Mouse (Mus musculus): ENCODE measurements around the gene Hecw2.

The Hecw2 gene

GRCm38 (mm10) chr1:53823687-53824445 is 371.1 kb downstream of the Hecw2 start:
- peak; percentile 49 for DNase-seq

DNA sequence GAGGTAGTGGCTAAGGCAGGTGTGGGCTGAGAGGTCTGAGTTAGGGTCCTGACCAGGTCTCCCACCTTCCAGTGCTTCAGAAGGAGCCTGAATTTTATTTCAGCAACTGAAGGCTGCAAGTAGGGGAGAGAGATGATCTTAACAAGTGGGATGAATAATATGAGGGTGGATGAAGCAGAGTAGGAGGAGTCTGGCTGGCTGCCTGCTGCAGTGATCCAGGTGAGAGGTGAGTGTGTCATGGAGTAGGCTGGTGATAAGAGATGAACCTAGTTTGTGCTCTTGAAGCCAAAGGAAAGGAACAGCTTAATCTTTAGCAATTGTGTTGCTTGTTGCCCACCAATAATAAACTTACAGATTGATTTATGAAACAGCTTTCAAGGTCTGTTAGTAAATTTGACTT is 373.0 kb downstream of the Hecw2 start:
- DNase-seq = no peak

GRCm38 (mm10) chr1:53820041-53820632 is 374.8 kb downstream of the Hecw2 start:
- DNase-seq = peak; percentile 27

DNA sequence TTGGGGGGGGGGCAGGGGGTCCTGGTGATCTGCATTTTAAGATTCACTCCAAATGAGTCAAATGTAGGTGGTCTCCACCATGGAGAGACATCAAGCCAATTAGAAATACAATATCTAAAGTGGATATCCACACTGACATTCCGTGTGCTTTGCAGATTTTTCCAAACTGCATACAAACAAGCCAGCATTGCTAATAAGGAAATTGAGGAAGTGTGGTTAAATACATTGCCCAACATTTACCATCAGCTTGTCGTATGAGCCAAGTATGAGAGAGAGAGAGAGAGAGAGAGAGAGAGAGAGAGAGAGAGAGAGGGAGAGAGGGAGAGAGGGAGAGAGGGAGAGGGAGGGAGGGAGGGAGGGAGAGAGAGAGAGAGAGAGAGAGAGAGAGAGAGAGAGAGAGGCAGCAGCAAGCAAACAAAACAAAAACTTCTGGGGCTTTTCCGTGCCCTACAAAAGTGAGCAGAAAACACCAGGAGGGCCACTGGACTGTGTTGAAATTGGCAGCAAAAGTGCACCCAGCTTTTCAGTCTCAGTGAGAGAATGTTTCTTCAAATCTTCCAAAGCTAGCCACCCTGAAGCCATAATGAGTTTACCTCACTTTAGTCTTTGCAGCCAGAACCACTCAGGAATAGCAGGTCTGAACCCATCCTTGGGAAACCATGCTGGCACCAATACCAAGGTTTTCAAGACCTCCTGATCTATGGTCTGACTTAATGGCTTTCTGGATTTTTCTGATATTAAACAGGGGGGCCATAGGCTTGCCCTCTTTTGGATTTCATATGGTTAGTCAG is 376.7 kb downstream of the Hecw2 start:
- no peak for DNase-seq

DNA sequence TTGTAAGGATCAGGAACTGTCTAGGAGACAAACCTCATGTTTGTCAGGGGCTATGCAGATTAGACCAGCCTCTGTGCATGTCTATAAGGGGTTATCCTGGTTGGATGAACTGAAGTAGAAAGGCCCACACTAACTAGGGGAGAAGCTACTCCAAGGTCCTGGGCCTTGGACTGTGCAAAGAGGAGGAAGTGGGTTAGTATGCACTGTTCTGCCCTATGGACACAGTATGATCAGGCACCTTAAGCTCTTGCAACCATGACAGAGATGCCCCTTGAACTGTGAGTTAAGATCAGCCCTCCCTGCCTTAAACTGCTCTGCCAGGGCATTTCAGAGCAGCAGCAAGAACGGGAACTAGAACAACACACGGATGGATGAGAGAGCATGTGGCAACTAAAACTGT is 378.6 kb downstream of the Hecw2 start:
- DNase-seq = no peak

GRCm38 (mm10) chr1:53814077-53814705 is 380.8 kb downstream of the Hecw2 start:
- peak; percentile 24 for DNase-seq

DNA sequence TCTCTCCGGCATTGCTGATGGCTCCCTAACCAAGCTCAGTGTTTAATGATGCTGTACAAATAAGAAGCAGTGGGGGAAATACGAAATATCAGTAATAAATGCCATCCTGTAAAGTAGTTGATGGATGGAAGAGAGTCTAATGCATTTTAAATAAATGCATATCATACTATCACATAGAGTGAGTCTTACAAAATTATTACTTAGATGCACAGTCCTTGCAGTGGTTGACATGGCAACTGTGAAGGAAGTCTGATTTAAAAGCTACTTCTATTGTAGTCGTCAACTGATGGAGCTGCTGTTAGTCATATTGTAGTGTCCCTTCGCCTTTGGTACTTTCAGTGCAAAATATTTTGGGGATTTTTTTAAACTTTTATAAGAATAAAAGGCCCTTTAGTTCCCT is 383.0 kb downstream of the Hecw2 start:
- no peak for DNase-seq

DNA sequence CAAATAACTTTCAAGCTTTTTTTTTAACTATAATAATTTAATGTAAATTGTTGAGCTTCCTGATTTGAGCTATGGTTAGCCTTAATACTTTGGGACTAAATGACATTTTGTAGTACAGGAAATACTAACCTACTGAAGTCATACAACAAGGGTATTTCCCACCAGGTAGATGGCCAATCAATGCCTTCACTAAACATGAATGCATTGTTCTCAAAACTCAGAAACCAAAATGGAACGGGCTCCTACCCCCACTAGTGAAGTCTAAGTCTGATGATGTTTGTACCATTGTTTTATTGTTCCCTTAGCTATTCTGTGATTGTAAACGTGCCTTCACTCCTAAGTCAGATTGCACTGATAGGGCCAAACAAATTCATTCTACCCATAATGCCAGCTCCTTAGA is 386.7 kb downstream of the Hecw2 start:
- DNase-seq = no peak

DNA sequence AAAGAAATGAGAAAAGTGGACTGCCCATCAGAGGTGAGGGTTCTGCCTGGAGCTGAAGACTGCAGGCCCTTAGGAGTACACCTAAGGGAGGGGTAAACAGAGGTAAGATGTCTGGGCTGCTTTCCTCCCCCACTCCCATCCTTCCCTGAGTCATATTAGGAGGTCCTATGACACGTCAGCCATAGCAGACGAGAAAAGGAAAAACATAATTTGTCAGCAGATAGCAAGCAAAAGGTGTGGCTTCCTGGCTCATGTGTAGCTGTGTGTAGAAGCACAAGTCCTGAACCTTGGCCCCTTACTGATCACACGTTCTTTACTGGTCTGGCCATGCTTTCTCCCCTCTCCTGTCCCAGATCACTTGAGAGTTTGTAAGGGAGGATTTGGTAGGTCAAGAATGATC is 397.2 kb downstream of the Hecw2 start:
- DNase-seq = no peak

DNA sequence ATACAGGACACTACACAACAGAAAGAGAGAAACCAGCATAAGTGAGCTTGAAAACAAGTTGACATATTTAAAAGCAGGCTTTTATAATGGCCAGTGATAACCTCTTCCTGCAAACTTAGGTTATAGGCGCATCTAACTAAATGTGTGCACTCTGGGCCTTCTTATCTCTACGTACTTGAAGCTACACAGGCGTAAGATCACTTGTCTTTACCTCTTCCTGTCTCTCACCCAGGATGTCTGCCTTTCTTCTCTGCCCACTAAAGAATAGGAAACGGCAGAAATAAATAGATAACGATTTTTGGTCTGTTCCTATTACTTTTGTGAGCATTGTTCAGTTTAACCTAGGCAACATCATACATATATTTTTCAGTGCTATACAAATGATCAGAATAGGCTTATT is 397.9 kb downstream of the Hecw2 start:
- DNase-seq = no peak

- no peak for DNase-seq
These were observed 398.7 kb downstream of the Hecw2 start for GRCm38 (mm10) chr1:53796271-53796670.

- DNase-seq = no peak
These were observed 399.4 kb downstream of the Hecw2 start for GRCm38 (mm10) chr1:53795591-53795990.

DNA sequence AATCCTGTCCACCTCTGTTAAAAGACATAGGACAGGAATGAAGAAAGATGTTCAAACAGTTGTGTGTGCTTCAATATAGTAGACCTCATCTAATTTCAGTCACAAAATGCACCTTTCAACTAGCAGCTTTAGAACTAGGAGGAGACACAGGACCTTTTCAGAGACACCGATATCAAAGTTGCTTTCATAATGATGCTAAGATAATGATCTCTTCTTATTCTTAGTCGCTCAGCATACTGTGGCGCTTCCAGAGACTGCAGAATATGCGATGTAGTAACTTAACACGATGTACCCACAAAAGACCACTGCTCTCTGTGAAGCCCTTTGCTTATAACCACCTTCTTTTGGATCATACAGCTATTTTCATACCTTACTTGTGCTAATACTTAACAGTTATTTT is 399.9 kb downstream of the Hecw2 start:
- no peak for DNase-seq

GRCm38 (mm10) chr1:53794279-53794678 is 400.7 kb downstream of the Hecw2 start:
- no peak for DNase-seq

DNA sequence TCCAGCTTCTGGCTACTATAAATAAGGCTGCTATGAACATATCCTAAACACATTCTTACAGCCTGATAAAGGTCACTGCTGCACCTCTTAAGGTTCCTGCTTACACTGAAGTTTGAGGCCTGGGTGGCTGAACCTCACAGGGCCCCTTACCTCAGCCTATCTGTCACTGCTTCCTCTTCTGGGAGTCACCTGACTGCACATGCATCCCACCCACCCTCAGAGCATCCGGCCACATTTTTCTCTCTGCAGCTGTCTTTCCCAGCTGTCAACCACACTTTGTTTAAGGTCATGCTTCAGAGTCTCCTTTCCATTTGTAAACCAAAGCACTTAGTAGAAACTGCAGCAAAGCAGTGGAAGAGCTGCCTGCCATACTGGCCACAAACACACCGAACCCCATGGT is 403.6 kb downstream of the Hecw2 start:
- no peak for DNase-seq

DNA sequence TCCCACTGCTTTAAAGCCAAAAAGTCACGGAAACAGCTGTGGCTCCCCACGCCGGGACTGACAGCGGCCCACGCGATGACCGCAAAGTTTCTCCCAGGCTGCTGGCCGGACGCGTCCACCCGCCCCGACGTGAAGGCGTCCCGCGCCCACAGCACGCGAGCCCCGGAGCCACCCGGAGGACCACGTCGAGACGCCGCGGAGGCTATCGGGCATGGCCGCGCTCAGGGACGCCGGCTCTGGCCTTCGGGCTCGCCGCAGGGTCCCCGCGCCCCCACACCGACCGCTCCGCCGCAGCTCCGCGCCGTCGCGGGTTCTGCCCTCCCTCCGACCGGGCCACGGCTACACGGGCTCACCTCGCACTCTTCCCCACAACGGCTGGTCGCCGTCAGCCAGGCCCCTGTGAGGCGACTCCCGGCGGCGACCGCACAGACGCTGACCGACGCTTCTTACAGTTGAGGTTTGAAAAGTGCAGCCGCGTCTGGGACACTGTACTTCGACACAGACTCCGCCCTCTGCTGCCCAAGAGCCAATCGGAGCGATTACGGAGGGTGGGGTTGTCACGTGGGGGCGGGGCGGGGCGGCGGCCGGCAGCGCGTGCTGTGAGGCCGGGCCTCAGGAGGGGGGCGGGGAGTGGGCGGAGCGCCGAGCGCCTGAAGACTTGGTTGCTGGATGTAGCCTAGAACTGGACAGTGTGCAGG is 410.1 kb downstream of the Hecw2 start, which contains the start of gene Stk17b:
TSS of gene Stk17b (minus strand) at position 504 of the 698 bp plus-strand sequence.
- DNase-seq = peak; percentile 98

DNA sequence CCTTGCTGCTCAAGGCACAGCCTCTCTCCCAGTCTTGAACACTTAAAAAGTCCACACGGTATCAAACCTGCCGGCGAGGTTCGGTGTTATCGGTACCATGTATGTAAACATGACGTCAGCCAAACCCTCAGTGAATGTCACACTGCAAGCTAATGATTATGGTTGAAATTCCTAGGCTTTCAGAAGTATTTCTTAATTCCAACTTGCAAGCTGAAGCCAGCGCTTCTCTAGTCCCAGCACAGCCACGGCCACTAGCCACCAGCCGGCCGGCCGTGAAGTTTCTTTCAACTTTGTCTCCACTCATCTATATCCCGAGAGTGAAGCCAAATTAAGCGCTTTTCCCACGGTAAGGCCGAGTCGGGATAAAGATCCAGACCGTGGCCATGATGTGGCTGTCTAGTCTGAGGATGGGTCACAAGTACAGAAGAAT is 410.7 kb downstream of the Hecw2 start:
- peak; percentile 60 for DNase-seq

GRCm38 (mm10) chr1:53782956-53783355 is 412.0 kb downstream of the Hecw2 start:
- DNase-seq = no peak

GRCm38 (mm10) chr1:53782079-53782478 is 412.9 kb downstream of the Hecw2 start:
- DNase-seq = no peak

- DNase-seq = no peak
These were observed 413.7 kb downstream of the Hecw2 start for GRCm38 (mm10) chr1:53781311-53781710.

DNA sequence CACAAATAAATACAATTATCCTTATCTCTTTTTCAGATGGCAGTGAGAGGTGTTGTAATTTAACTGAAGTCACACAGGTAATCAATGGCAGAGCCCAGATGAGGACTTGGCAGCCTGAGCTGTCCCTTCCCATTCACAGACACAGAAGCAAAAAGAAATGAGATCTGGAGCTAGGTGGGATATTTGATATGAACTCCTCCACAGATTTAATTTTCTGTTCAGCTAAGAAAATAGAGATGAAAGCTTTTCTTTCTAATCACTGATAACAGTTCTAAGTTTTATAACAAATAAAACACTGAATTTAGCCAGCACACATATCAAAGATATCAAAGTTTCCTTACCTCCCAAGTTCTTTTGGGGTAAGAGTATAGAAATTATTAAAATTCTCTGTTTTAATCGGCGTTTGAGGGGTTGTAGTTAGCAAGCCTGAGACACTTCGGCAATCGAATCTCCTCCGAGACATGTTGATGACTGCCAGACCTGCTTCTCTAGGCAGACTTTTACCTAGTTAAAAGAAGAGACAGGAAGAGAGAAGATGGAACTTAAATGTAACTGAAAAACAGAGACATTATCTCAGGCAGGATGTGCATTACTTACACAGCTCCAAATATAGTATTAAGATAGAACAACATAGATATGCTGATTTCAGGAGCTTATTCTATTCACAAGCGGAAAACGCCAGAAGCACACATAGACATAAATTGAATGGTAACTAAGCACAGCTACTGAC is 418.6 kb downstream of the Hecw2 start:
- DNase-seq = no peak

GRCm38 (mm10) chr1:53775545-53775944 is 419.4 kb downstream of the Hecw2 start:
- no peak for DNase-seq

All from kidney, postnatal 10 days (tissue).